Mouse (Mus musculus): ENCODE measurements around the gene Sirt7. TPM values are rescaled to one million over a fixed set of nuclear protein-coding genes. Genes with fewer than 3 reads are reported as not detected.
A peak's percentile ranks its signal among the peaks of the same experiment; 100 is the strongest.

The Sirt7 gene
- polyA plus RNA-seq, 1 experiment from 2014 or later = 36.1 TPM

DNA sequence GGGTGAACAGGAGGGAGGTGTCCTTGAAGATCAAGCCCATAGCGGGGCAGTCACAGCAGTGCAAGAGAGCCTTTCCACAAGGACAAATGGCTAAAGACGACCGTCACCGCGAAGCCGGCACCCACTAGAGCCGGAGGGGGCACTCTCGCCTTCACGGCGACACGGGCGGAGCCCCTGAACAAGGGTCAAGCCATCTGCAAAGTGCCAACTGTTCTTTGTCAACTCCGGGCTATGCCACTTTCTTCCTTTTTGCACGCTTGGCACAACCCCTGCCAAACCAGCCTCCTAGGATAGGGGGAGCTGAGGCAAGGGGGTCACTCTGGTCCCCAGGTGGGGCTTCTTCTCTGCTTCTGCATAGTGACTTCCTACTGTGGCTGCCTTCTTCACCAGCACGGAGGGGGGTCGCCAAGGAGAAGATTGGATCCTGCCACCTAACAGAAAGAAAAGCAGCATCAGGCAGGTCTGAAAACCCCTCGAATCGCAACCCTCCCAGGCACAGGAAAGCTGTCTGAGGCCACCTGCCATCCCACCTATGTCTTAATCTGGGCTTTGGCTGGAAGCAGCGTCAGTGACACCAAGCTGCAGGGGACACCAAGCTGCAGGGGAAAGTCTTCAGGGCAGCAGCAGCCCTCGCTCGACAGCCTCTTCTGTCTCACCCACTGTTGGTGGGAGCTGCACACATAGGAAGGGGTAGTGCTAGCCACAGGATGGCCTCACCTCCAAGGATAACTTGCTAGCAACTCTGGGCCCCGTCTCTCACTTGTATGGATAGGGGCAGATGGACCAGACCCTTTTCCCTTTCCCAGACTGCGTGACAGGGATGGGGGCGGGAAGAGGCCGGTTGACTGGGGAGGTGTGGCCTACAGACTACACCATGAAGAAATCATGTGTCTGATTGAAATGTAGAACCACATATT is 6.2 kb downstream of the Sirt7 start:
- Histone ChIP-seq H3K27me3 (ENCODE audit: control insufficient read depth, insufficient read depth, low read length) (no peaks in the 10 kb centered on the region), H3K4me3 (ENCODE audit: low read depth, low read length) (no peak overlapping the region), H3K36me3 (ENCODE audit: control insufficient read depth, insufficient read depth, low read length) (peaks cover 9% of the 10 kb centered on the region), H3K4me2 (replicated peaks; ENCODE audit: low read depth) (no peak overlapping the region), H3K27ac (replicated peaks) (no peak overlapping the region), H3K9ac (ENCODE audit: low read length) (no peak overlapping the region), H3K4me1 (replicated peaks; ENCODE audit: control insufficient read depth, insufficient read depth) (peaks cover 3% of the 10 kb centered on the region), H3K9me3 (ENCODE audit: control insufficient read depth, low read length) (no peaks in the 10 kb centered on the region)
- DNase-seq (ENCODE audit: low spot score) (no peak), ATAC-seq (ENCODE audit: low FRiP score, low TSS enrichment) (no peak)
- TF ChIP-seq EP300 (optimal IDR thresholded peaks at IDR 0.05) = no peak
- TF ChIP-seq CTCF (IDR thresholded peaks at IDR 0.05; ENCODE audit: low read depth) = no peak
- WGBS = 93% methylated on average over 25 of the region's 25 CpGs

DNA sequence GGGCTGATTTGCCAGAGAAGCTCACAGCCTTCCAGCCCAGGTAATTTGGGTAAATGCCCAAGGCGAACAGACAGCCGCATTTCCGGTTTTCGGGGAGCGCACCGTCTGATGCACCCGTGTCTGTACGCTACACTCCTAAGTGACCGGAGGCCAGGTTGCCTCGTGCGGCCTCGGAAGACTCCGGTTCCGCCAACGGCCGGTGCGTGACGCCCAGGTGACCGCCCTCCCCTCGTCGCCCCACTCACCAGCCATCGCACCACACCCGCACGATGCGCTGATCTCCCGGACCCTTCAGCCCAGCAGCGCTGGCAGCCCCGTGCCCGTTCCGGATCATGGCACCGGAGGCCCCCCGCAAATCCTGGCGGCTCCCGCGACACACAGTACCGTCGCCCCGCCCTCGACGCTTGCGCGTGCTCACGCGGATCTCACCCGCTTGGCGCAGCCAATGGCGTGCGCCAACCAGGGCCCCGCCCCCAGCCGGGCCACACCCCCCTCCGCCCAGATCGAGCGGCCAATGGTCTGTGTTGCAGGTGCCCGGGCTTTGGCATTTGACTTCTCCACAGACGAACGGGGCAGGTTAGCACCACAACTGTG is 7.4 kb downstream of the Sirt7 start, which contains the start of gene Pcyt2:
TSS of gene Pcyt2 (minus strand) at position 418 of the 594 bp plus-strand sequence.
- TF ChIP-seq CTCF (IDR thresholded peaks at IDR 0.05; ENCODE audit: low read depth) (no peak), EP300 (optimal IDR thresholded peaks at IDR 0.05) (no peak)
- Histone ChIP-seq H3K4me3 (ENCODE audit: low read depth, low read length) (peak within 1 kb of the TSS; percentile 79), H3K9ac (ENCODE audit: low read length) (peak within 1 kb of the TSS; percentile 81), H3K9me3 (ENCODE audit: control insufficient read depth, low read length) (no peaks in the 10 kb centered on the region), H3K27ac (replicated peaks) (peak within 1 kb of the TSS; percentile 86), H3K27me3 (ENCODE audit: control insufficient read depth, insufficient read depth, low read length) (no peaks in the 10 kb centered on the region), H3K4me2 (replicated peaks; ENCODE audit: low read depth) (peak within 1 kb of the TSS; percentile 88), H3K36me3 (ENCODE audit: control insufficient read depth, insufficient read depth, low read length) (peaks cover 9% of the 10 kb centered on the region), H3K4me1 (replicated peaks; ENCODE audit: control insufficient read depth, insufficient read depth) (peaks cover 3% of the 10 kb centered on the region)
- under 1% methylated on average over 53 of the region's 56 CpGs for WGBS
- ATAC-seq (ENCODE audit: low FRiP score, low TSS enrichment) = peak; percentile 91
- peak; percentile 97 for DNase-seq (ENCODE audit: low spot score)

DNA sequence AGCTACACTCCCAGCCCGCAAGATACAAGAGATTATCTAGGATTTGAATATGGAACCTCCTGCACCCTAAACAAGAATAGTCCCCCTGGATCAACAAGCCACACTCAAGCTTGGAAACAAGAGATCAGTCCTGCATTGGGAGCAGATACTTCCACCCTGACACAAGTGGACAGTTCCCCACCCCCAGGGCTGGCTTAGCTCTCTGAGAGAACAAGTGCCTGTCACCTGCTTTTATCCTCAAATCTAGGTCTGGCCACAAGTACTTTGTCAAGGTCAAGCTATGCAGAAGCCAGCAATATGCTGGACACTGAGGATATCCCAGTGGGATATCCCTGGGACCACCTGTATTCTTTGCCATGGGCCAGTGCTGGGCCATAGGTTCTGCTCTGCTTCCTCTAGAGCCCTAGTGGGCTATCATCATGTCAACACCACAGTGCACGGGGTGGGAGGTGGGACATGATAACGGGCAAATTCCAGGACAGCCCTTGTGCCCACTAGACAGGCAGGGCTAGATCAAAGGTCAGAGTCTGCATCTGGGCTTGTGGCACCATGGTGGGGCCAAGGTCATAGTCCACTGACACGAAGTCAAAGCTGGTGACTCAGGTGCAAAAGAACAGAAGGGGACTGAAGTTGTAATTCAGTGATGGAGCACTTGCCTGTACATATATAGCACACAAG is 8.3 kb downstream of the Sirt7 start:
- WGBS = 44% methylated on average over 4 of the region's 4 CpGs
- no peak for DNase-seq (ENCODE audit: low spot score)

DNA sequence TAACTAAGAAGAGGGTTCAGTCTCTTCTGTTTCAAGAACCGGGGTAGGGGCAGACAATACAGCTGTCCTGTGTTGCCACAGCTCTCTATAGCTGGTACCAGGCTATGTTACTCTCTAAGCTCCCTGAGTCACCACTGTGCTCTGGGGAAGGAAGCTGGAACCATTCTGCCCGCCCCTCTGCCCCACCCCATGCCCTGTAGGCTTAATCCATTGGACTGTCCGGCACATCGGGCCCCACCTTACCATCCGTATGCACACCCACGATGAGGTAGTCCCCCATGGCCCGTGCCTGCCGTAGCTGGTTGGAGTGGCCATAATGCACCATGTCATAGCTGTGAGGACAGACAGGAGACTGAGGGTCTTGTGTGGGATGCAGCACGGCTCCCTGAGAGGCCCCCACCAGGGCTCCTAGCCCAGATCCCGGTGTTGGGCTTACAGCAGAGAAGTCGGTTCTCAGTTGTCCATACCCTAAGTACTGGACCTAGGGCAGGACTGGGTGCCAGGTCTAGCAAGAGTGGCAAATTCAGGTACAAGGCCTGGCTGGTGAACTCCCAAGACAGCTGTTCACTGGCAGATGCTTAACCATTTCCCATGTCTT is 9.3 kb downstream of the Sirt7 start:
- H3K9ac ChIP-seq (ENCODE audit: low read length) = peak overlapping the region; percentile 27; the same call in 1 of the 2 replicates

More for the DNA sequence above, 8.3 kb downstream of the Sirt7 start:
- no peak for ATAC-seq (ENCODE audit: low FRiP score, low TSS enrichment)
- Histone ChIP-seq H3K9ac (ENCODE audit: low read length) (peak overlapping the region; percentile 81), H3K4me3 (ENCODE audit: low read depth, low read length) (peak overlapping the region; percentile 79), H3K9me3 (ENCODE audit: control insufficient read depth, low read length) (no peaks in the 10 kb centered on the region), H3K4me1 (replicated peaks; ENCODE audit: control insufficient read depth, insufficient read depth) (peaks cover 3% of the 10 kb centered on the region), H3K36me3 (ENCODE audit: control insufficient read depth, insufficient read depth, low read length) (peaks cover 12% of the 10 kb centered on the region; the same call in 1 of the 2 replicates), H3K27ac (replicated peaks) (peak overlapping the region; percentile 86; the same call in 1 of the 2 replicates), H3K27me3 (ENCODE audit: control insufficient read depth, insufficient read depth, low read length) (no peaks in the 10 kb centered on the region), H3K4me2 (replicated peaks; ENCODE audit: low read depth) (peak overlapping the region; percentile 88)
- TF ChIP-seq CTCF (IDR thresholded peaks at IDR 0.05; ENCODE audit: low read depth) (no peak), EP300 (optimal IDR thresholded peaks at IDR 0.05) (no peak)

DNA sequence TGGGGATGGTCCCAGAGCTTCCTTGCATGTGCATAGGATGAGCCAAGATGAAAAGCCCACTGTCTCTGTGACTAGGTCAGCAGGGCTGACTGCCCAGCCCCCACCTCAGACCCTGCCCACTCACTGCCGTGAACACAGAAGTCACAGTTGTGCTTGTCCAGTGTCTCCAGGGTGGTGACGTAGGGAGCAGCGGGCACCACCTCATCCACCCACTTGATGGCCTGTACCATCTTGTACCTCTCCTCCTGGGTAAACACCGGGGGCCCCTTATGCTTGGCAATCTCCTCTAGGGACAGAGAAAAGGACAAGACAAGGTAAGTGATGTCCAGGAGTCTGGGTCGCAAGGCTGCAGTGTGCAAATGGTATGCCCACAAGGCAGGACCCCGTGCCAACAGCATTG is 9.9 kb downstream of the Sirt7 start:
- H3K4me3 ChIP-seq (ENCODE audit: low read depth, low read length) = no peak overlapping the region
- no peaks in the 10 kb centered on the region for H3K27me3 ChIP-seq (ENCODE audit: control insufficient read depth, insufficient read depth, low read length)
- H3K27ac ChIP-seq (replicated peaks) = no peak overlapping the region
- H3K4me1 ChIP-seq (replicated peaks; ENCODE audit: control insufficient read depth, insufficient read depth) = peaks cover 3% of the 10 kb centered on the region
- no peaks in the 10 kb centered on the region for H3K9me3 ChIP-seq (ENCODE audit: control insufficient read depth, low read length)
- no peak for DNase-seq (ENCODE audit: low spot score)
- H3K9ac ChIP-seq (ENCODE audit: low read length) = peak overlapping the region; percentile 27; the same call in 1 of the 2 replicates
- peaks cover 12% of the 10 kb centered on the region for H3K36me3 ChIP-seq (ENCODE audit: control insufficient read depth, insufficient read depth, low read length)
- 92% methylated on average over 6 of the region's 6 CpGs for WGBS
- ATAC-seq (ENCODE audit: low FRiP score, low TSS enrichment) = no peak
- no peak overlapping the region for H3K4me2 ChIP-seq (replicated peaks; ENCODE audit: low read depth)
- TF ChIP-seq EP300 (optimal IDR thresholded peaks at IDR 0.05) = no peak
- TF ChIP-seq CTCF (IDR thresholded peaks at IDR 0.05; ENCODE audit: low read depth) = no peak

More for the DNA sequence above, 9.3 kb downstream of the Sirt7 start:
- DNase-seq (ENCODE audit: low spot score) (peak; percentile 67), ATAC-seq (ENCODE audit: low FRiP score, low TSS enrichment) (peak; percentile 47)
- peaks cover 3% of the 10 kb centered on the region for H3K4me1 ChIP-seq (replicated peaks; ENCODE audit: control insufficient read depth, insufficient read depth)
- H3K9me3 ChIP-seq (ENCODE audit: control insufficient read depth, low read length) = no peaks in the 10 kb centered on the region
- H3K27ac ChIP-seq (replicated peaks) = no peak overlapping the region
- no peaks in the 10 kb centered on the region for H3K27me3 ChIP-seq (ENCODE audit: control insufficient read depth, insufficient read depth, low read length)
- 83% methylated on average over 11 of the region's 11 CpGs for WGBS
- H3K4me2 ChIP-seq (replicated peaks; ENCODE audit: low read depth) = no peak overlapping the region
- TF ChIP-seq EP300 (optimal IDR thresholded peaks at IDR 0.05) (no peak), CTCF (IDR thresholded peaks at IDR 0.05; ENCODE audit: low read depth) (no peak)
- no peak overlapping the region for H3K4me3 ChIP-seq (ENCODE audit: low read depth, low read length)
- H3K36me3 ChIP-seq (ENCODE audit: control insufficient read depth, insufficient read depth, low read length) = peaks cover 14% of the 10 kb centered on the region

Measured in stomach, postnatal 0 days (tissue).